Mouse (Mus musculus) ovary, postnatal 14 days (tissue): ENCODE measurements at regions not wholly inside any gene's neighbourhood (a gene's known extent, or its start where the extent isn't known, plus 50 kb on each side); places are given as distances from the start of the nearest gene placed in this dataset.

ENCODE experiments used
- DNase-seq: peaks from one replicate; pipeline ENCODE4 v3.0.0; 2022; ENCODE audit warnings: low spot score

- no peak for DNase-seq
Observed at GRCm38 (mm10) chr2:166236102-166236501, 80.6 kb upstream of the Sulf2 start.

- DNase-seq, result no peak
Observed at GRCm38 (mm10) chr2:166234579-166235212, 79.2 kb upstream of the Sulf2 start.

- no peak for DNase-seq
Observed at GRCm38 (mm10) chr2:166233246-166233645, 77.8 kb upstream of the Sulf2 start.

GRCm38 (mm10) chr2:166232376-166232775 lies 76.9 kb upstream of the Sulf2 start:
- DNase-seq, result no peak

GRCm38 (mm10) chr2:166230617-166231016 lies 75.2 kb upstream of the Sulf2 start:
- no peak for DNase-seq

GRCm38 (mm10) chr2:166228356-166228755 lies 72.9 kb upstream of the Sulf2 start:
- no peak for DNase-seq

- DNase-seq, result no peak
Observed at GRCm38 (mm10) chr2:166227496-166227895, 72.0 kb upstream of the Sulf2 start.

- DNase-seq, result no peak
Observed at GRCm38 (mm10) chr2:166226929-166227328, 71.5 kb upstream of the Sulf2 start.

GRCm38 (mm10) chr2:166226331-166226730 lies 70.9 kb upstream of the Sulf2 start:
- no peak for DNase-seq

- DNase-seq, result no peak
Observed at GRCm38 (mm10) chr2:166225354-166225753, 69.9 kb upstream of the Sulf2 start.

GRCm38 (mm10) chr2:166218783-166219182 lies 63.3 kb upstream of the Sulf2 start:
- DNase-seq, result no peak

- DNase-seq, result no peak
Observed at GRCm38 (mm10) chr2:166216512-166216865, 61.0 kb upstream of the Sulf2 start.

- no peak for DNase-seq
Observed at GRCm38 (mm10) chr2:166215610-166216511, 60.4 kb upstream of the Sulf2 start.

- no peak for DNase-seq
Observed at GRCm38 (mm10) chr2:166215191-166215590, 59.7 kb upstream of the Sulf2 start.

- DNase-seq, result no peak
Observed at GRCm38 (mm10) chr2:166207145-166207508, 51.7 kb upstream of the Sulf2 start.

GRCm38 (mm10) chr2:166206396-166207144 lies 51.1 kb upstream of the Sulf2 start:
- no peak for DNase-seq
